Mouse (Mus musculus) thymus, adult 2 months (tissue): ENCODE data around the gene Il9r. TPM values are rescaled to one million over a fixed set of nuclear protein-coding genes. Genes with fewer than 3 reads are reported as not detected.

Experiments used
- DNase-seq: peaks from one replicate; pipeline ENCODE4 v3.0.0; 2021
- H3K27ac ChIP-seq: fragments of 200-500 bp; 2 replicates; pipeline ENCODE4 v1.5.1; 2012; ENCODE audit warnings: low read length, control low read depth; ENCODE audit not compliant: control insufficient read depth, insufficient read depth
- H3K27me3 ChIP-seq: fragments of 200-500 bp; 2 replicates; pipeline ENCODE4 v1.6.1; 2012; ENCODE audit warnings: mild to moderate bottlenecking, low read length, moderate library complexity, mixed read lengths; ENCODE audit not compliant: control insufficient read depth, insufficient read depth
- H3K36me3 ChIP-seq: fragments of 200-500 bp; 2 replicates; pipeline ENCODE4 v1.6.1; 2012; ENCODE audit warnings: mild to moderate bottlenecking, low read length, moderate library complexity; ENCODE audit not compliant: control insufficient read depth, insufficient read depth
- H3K4me1 ChIP-seq: fragments of 200-500 bp; replicated peaks from 2 replicates; pipeline ENCODE4 v1.6.1; 2012; ENCODE audit warnings: low read length; ENCODE audit not compliant: control insufficient read depth, insufficient read depth
- H3K4me3 ChIP-seq: fragments of 200-500 bp; 2 replicates; pipeline ENCODE4 v1.5.1; 2012; ENCODE audit warnings: mild to moderate bottlenecking, low read length, control low read depth, moderate library complexity; ENCODE audit not compliant: control insufficient read depth, insufficient read depth
- CTCF ChIP-seq: fragments of 200-500 bp; IDR thresholded peaks from 2 replicates; pipeline ENCODE4 v1.5.1; 2012; ENCODE audit warnings: mild to moderate bottlenecking, control low read depth, low read length, moderate library complexity, borderline replicate concordance; ENCODE audit not compliant: control insufficient read depth, poor library complexity, insufficient read depth; ENCODE audit errors: extremely low read depth
- POLR2A ChIP-seq: fragments of 200-500 bp; IDR thresholded peaks from 2 replicates; pipeline ENCODE4 v1.6.1; 2012; ENCODE audit warnings: mild to moderate bottlenecking, low read length, control low read depth, moderate library complexity; ENCODE audit not compliant: control insufficient read depth, poor library complexity, insufficient read depth; ENCODE audit errors: extremely low read depth
- WGBS: fragments of 180-500 bp; shearing (Covaris S2); methylation state at CpG from one replicate; pipeline ENCODE4 v1.1.7; 2018; 5-methylcytosine and 5-hydroxymethylcytosine counted together
- polyA plus RNA-seq: library from polyadenylated mRNA; depleted of rRNA; stranded (reverse); fragments of >200 nt; gene quantifications from 2 replicates; pipeline ENCODE4 v1.2.3, GENCODE M21; 2012

The Il9r gene
- polyA plus RNA-seq, 1 experiment: 16.4 TPM

GRCm38 (mm10) chr11:32181246-32181645 is 18.8 kb downstream of the Il9r start:
- DNase-seq: no peak
- WGBS: 93% methylated on average over 4 of the region's 4 CpGs
- Histone ChIP-seq H3K27me3 (no peaks in the 10 kb centered on the region), H3K36me3 (no peaks in the 10 kb centered on the region), H3K4me3 (no peak overlapping the region), H3K27ac (no peak overlapping the region), H3K4me1 (no peaks in the 10 kb centered on the region)
- TF ChIP-seq POLR2A: no peak
- no peak for TF ChIP-seq CTCF

GRCm38 (mm10) chr11:32178506-32178905 is 21.6 kb downstream of the Il9r start:
- Histone ChIP-seq H3K27ac (no peak overlapping the region), H3K36me3 (no peaks in the 10 kb centered on the region), H3K27me3 (no peaks in the 10 kb centered on the region), H3K4me3 (no peak overlapping the region), H3K4me1 (no peaks in the 10 kb centered on the region)
- no peak for DNase-seq
- 100% methylated on average over 1 of the region's 1 CpGs for WGBS
- no peak for TF ChIP-seq CTCF
- no peak for TF ChIP-seq POLR2A

GRCm38 (mm10) chr11:32166683-32167082 is 33.4 kb downstream of the Il9r start:
- Histone ChIP-seq H3K27me3 (no peaks in the 10 kb centered on the region), H3K4me1 (peaks cover 8% of the 10 kb centered on the region), H3K27ac (no peak overlapping the region), H3K4me3 (no peak overlapping the region), H3K36me3 (no peaks in the 10 kb centered on the region)
- TF ChIP-seq POLR2A (no peak), CTCF (no peak)
- WGBS: 91% methylated on average over 4 of the region's 4 CpGs
- no peak for DNase-seq

DNA sequence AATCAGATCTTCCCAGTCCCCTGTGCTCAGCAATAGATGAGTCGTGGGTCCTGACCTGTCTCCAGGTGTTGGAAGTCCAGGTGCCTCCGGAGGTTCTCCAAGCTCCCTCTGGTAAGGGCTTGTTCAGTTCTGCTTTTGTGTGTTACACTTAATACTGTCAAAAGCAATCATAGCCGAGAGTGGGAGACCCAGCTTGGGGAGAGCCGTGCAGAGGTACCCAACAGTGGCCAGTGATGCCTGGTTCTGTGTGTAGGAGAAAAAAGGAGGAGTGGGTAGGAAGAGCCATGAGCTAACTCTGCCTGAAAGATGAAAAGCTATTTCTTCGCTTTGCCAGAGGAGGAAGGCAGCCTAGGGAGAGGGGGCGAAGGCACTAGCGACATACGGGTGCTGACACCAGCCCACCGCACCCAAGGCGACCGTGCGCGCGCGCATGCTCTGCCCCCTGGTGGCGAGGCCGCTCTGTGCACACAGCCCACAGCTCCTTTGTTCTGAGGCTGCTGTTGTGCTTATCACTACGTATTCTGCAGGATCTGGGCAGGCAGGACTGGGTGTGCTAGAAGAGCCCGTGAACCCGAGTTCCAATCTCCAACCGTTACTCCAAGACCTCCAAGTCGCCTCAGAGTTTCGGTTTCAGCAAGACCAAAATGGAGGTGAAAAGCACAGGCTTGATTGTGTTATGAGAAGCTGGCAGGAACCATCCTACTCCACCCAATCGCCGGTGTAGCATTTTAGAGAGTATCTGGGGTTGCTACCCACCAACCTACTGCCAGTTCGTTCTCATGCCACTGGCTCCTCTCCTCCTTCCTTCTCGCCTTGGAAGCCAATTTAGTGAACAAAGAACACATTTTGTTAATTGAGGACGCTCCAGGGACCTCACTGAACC is 37.9 kb downstream of the Il9r start:
- peak; percentile 93 for DNase-seq
- no peak overlapping the region for H3K27ac ChIP-seq
- 0 out of 2 replicates have a peak overlapping the region, but pooled peaks have one; percentile 12 for H3K4me3 ChIP-seq
- H3K27me3 ChIP-seq: no peaks in the 10 kb centered on the region
- H3K36me3 ChIP-seq: no peaks in the 10 kb centered on the region
- TF ChIP-seq CTCF (peak; percentile 97), POLR2A (no peak)
- H3K4me1 ChIP-seq: peaks cover 10% of the 10 kb centered on the region
- WGBS: 17% methylated on average over 28 of the region's 28 CpGs

DNA sequence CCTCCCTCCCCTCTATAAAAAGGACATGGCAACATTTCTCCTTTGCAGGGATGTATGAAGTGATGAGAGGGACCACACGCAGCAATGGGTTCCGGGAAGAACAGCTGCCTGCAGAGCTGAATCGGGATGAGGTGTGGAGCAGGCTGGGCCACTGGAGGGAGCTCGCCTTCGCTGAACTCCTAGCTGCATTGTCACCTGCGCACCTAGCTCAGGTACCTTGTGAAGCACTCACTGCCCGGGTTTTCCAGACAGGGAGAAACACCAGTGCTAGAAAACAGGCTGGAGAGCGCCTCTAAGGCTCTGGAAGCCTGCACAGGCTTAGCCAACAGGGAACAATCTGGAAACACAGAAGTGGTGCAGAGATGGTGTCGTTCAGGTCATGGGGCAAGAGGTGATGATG is 38.6 kb downstream of the Il9r start:
- H3K27me3 ChIP-seq: no peaks in the 10 kb centered on the region
- peaks cover 10% of the 10 kb centered on the region for H3K4me1 ChIP-seq
- 56% methylated on average over 9 of the region's 9 CpGs for WGBS
- no peak overlapping the region for H3K4me3 ChIP-seq
- no peak overlapping the region for H3K27ac ChIP-seq
- no peak for TF ChIP-seq POLR2A
- DNase-seq: peak; percentile 11
- H3K36me3 ChIP-seq: no peaks in the 10 kb centered on the region

DNA sequence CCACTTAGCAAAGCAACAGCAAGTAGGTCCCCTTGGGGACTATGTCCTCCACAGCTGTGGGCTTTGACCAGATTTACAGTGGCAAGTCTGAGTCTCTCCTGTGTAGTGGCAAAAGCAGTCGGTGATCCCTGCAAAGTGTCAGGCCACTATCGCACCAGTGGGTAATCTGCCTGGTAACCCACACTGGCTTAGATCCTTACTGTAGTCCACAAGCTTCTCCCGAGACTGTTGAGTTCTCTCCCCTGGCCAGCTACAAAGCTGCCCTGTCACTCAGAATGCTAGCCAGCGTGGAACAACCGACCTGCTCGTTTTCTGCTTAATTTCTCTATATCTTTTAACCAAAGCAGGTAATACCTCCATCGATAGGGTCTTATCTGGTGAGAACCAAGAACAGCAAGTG is 39.7 kb downstream of the Il9r start:
- no peak for TF ChIP-seq POLR2A
- TF ChIP-seq CTCF: no peak
- 92% methylated on average over 7 of the region's 7 CpGs for WGBS

DNA sequence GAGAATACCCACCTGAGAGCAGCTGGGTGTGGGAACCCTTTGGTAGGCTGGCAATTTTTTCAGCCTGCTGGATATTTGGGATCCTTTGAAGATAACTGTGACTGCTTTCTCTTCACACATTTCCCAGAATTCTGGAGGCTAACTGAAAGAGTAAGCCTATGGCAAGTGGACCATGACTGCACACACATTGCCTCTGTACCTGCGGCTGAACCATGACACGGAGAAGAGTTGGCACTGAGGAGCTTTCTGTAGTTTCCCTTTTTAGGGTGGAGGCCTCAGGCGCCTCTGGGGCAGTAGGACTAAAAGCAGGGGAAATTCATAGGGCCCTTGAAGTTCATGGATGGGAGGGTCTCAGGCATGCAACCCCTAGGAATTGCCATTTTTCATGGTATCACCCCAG is 40.9 kb downstream of the Il9r start:
- H3K4me1 ChIP-seq: peaks cover 10% of the 10 kb centered on the region
- no peak for DNase-seq
- no peaks in the 10 kb centered on the region for H3K27me3 ChIP-seq
- H3K4me3 ChIP-seq: no peak overlapping the region
- 86% methylated on average over 3 of the region's 3 CpGs for WGBS
- TF ChIP-seq CTCF (no peak), POLR2A (no peak)
- H3K36me3 ChIP-seq: no peaks in the 10 kb centered on the region
- no peak overlapping the region for H3K27ac ChIP-seq

More for the DNA sequence above, 39.7 kb downstream of the Il9r start:
- Histone ChIP-seq H3K4me1 (peaks cover 10% of the 10 kb centered on the region), H3K36me3 (no peaks in the 10 kb centered on the region), H3K4me3 (no peak overlapping the region), H3K27me3 (no peaks in the 10 kb centered on the region), H3K27ac (no peak overlapping the region)
- no peak for DNase-seq
